9 mouse cellular contexts compared by ENCODE assay signal in the genomic region with DNA sequence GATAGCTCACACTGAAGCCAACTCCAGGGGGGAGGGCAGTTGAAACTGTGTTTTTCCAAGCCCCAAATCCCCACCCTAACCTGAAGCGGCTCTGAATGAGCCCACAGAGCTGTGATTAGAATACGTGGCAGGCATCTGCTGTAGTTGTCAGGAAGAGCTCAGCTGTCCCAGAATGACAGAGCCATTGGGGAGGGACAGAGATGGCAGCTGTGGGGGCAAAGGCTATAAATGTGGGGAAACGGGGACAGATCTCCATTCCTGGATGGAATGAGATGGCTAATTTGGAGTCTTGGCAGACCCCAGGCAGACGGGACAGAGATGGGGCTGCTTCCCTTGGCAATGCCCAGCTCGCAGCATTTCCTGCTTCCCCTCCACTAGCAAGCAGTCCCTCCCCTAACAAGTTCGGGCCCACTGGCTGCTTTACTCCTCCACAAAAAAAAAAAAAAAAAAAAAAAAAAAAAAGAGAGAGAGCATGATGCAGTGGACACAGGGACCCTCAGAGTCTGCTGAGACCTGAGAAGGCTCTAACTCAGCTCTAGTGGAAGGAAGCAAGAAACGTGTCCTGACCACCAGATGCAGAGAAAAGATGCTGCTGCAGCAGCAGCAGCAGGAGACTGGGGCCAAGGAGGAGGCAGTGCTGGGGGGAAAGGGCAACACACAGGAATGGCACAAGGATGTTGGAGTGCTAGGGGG. TPM values are rescaled to one million over a fixed set of nuclear protein-coding genes. Genes with fewer than 3 reads are reported as not detected.
DNase-seq lines count a peak whose midpoint lies in the region; ATAC-seq and TF ChIP-seq lines count a peak whose summit lies in the region.
"Had no signal": no experiment of that assay in that cellular context is flagged by ENCODE, and none has a peak within 500 bp of the region (broad histone marks: within the 10 kb centered on the region; RNA-seq: fewer than 3 reads in every experiment).

No protein-coding gene starts in this region.

- no peaks in the 10 kb centered on the region for H3K9me3 ChIP-seq in lung, embryonic 15.5 days
- no peaks in the 10 kb centered on the region for H3K9me3 ChIP-seq in intestine, embryonic 15.5 days
- H3K9me3 ChIP-seq in neural tube, embryonic 14.5 days (ENCODE audit: control insufficient read depth, low read length), result no peaks in the 10 kb centered on the region

- H3K27ac ChIP-seq in gastrocnemius, adult 2 months, result peak overlapping the region; percentile 76
- peak overlapping the region; percentile 88 for H3K27ac ChIP-seq in lung, embryonic 15.5 days
- peak overlapping the region; percentile 73; the same call in 1 of the 2 replicates for H3K27ac ChIP-seq in intestine, embryonic 15.5 days
- H3K27ac ChIP-seq in neural tube, embryonic 14.5 days (ENCODE audit: low read depth, low read length), result peak overlapping the region; percentile 83
- H3K27ac ChIP-seq: macrophage had no signal

- no peak overlapping the region for H3K9ac ChIP-seq in lung, embryonic 15.5 days
- H3K9ac ChIP-seq in intestine, embryonic 15.5 days, result 0 out of 2 replicates have a peak overlapping the region, but pooled peaks have one; percentile 63
- peak overlapping the region; percentile 72 for H3K9ac ChIP-seq in neural tube, embryonic 14.5 days (replicated peaks; ENCODE audit: low read depth, low read length)

- WGBS in lung, embryonic 15.5 days, result 21% methylated on average over 7 of the region's 7 CpGs
- 23% methylated on average over 7 of the region's 7 CpGs for WGBS in intestine, embryonic 15.5 days
- 17% methylated on average over 7 of the region's 7 CpGs for WGBS in neural tube, embryonic 14.5 days

- no peaks in the 10 kb centered on the region for H3K36me3 ChIP-seq in lung, embryonic 15.5 days
- no peaks in the 10 kb centered on the region for H3K36me3 ChIP-seq in intestine, embryonic 15.5 days
- no peaks in the 10 kb centered on the region for H3K36me3 ChIP-seq in neural tube, embryonic 14.5 days (ENCODE audit: control insufficient read depth, insufficient read depth, low read length)

- H3K4me1 ChIP-seq in lung, embryonic 15.5 days, result peaks cover 37% of the 10 kb centered on the region
- H3K4me1 ChIP-seq in intestine, embryonic 15.5 days (replicated peaks), result peaks cover 20% of the 10 kb centered on the region
- H3K4me1 ChIP-seq in neural tube, embryonic 14.5 days (ENCODE audit: control insufficient read depth, insufficient read depth, low read length), result peaks cover 13% of the 10 kb centered on the region; the same call in 1 of the 2 replicates

- no peak overlapping the region; the same call in 1 of the 2 replicates for H3K4me3 ChIP-seq in gastrocnemius, adult 2 months
- no peak overlapping the region; the same call in 1 of the 2 replicates for H3K4me3 ChIP-seq in lung, embryonic 15.5 days
- no peak overlapping the region for H3K4me3 ChIP-seq in intestine, embryonic 15.5 days (replicated peaks)
- H3K4me3 ChIP-seq in neural tube, embryonic 14.5 days (ENCODE audit: low read depth, low read length), result no peak overlapping the region; the same call in 1 of the 2 replicates

- ATAC-seq in lung, embryonic 15.5 days (ENCODE audit: borderline replicate concordance, extremely low read depth, low FRiP score, low TSS enrichment), result no peak
- ATAC-seq in intestine, embryonic 15.5 days, result no peak
- no peak for ATAC-seq in neural tube, embryonic 14.5 days (ENCODE audit: low read depth)

- TF ChIP-seq CTCF in gastrocnemius, adult 2 months (IDR thresholded peaks at IDR 0.05), result no peak

- H3K27me3 ChIP-seq in lung, embryonic 15.5 days, result no peaks in the 10 kb centered on the region
- H3K27me3 ChIP-seq in intestine, embryonic 15.5 days (replicated peaks), result no peaks in the 10 kb centered on the region
- H3K27me3 ChIP-seq in neural tube, embryonic 14.5 days (ENCODE audit: control insufficient read depth, insufficient read depth, low read length), result no peaks in the 10 kb centered on the region

- DNase-seq in gastrocnemius, adult 2 months, result no peak
- no peak for DNase-seq in gastrocnemius, adult 8-10 months (ENCODE audit: low spot score in 2 of 2)
- no peak for DNase-seq in lung, adult 18-20 months
- DNase-seq in right cerebral cortex, adult 2 months (ENCODE audit: low spot score in 2 of 2), result no peak
- no peak for DNase-seq in embryo, embryonic 11 days

- H3K4me2 ChIP-seq in lung, embryonic 15.5 days, result peak overlapping the region; percentile 83
- H3K4me2 ChIP-seq in intestine, embryonic 15.5 days (replicated peaks), result peak overlapping the region; percentile 95; the same call in 1 of the 2 replicates
- peak overlapping the region; percentile 77 for H3K4me2 ChIP-seq in neural tube, embryonic 14.5 days (ENCODE audit: low read depth, low read length)

- intact Hi-C loops in gastrocnemius, adult 2 months (cut with DNase I), result no loop called here

RNA-seq across cellular contexts. Expression of gene Nudt14, which starts 9.4 kb away (rescaled TPM):
- total RNA-seq in gastrocnemius, adult 2 months (2021), result 1 to 10 TPM; 5.4 to 7.9 TPM
- 1 to 10 TPM; 5.2 to 8.8 (median 7.5) TPM for total RNA-seq in gastrocnemius, adult 8-10 months (2022)
- polyA plus RNA-seq in lung, embryonic 15.5 days (2015; fragmentation: Nextera tagmentation; extraction: Ambion mirVana), result 103 and 120 TPM in 2 replicates
- polyA plus RNA-seq in intestine, embryonic 15.5 days (2015; fragmentation: Nextera tagmentation; extraction: Ambion mirVana), result 91.3 and 94.7 TPM in 2 replicates
- polyA plus RNA-seq in neural tube, embryonic 14.5 days (2014; fragmentation: Nextera tagmentation; extraction: Ambion mirVana), result 57.1 and 64.1 TPM in 2 replicates

RNA-seq across cellular contexts. Expression of gene Jag2, which starts 21.7 kb away (rescaled TPM):
- 10 to 100 TPM; 20.3 to 30.2 TPM for total RNA-seq in gastrocnemius, adult 2 months (2021)
- total RNA-seq in gastrocnemius, adult 8-10 months (2022), result 10 to 100 TPM; 22.3 to 31.0 (median 26.7) TPM
- polyA plus RNA-seq in lung, embryonic 15.5 days (2015; fragmentation: Nextera tagmentation; extraction: Ambion mirVana), result 6.2 and 7.2 TPM in 2 replicates
- 3.7 and 4.1 TPM in 2 replicates for polyA plus RNA-seq in intestine, embryonic 15.5 days (2015; fragmentation: Nextera tagmentation; extraction: Ambion mirVana)
- polyA plus RNA-seq in neural tube, embryonic 14.5 days (2014; fragmentation: Nextera tagmentation; extraction: Ambion mirVana), result 14.0 and 17.2 TPM in 2 replicates

RNA-seq across cellular contexts. Expression of gene Btbd6, which starts 25.0 kb away (rescaled TPM):
- 10 to 100 TPM; 13.3 to 20.6 TPM for total RNA-seq in gastrocnemius, adult 2 months (2021)
- 10 to 100 TPM; 18.6 to 23.6 (median 21.7) TPM for total RNA-seq in gastrocnemius, adult 8-10 months (2022)
- polyA plus RNA-seq in lung, embryonic 15.5 days (2015; fragmentation: Nextera tagmentation; extraction: Ambion mirVana), result 25.7 and 28.1 TPM in 2 replicates
- polyA plus RNA-seq in intestine, embryonic 15.5 days (2015; fragmentation: Nextera tagmentation; extraction: Ambion mirVana), result 19.5 and 22.4 TPM in 2 replicates
- polyA plus RNA-seq in neural tube, embryonic 14.5 days (2014; fragmentation: Nextera tagmentation; extraction: Ambion mirVana), result 48.1 and 55.5 TPM in 2 replicates

RNA-seq across cellular contexts. Expression of gene Brf1, which starts 49.2 kb away (rescaled TPM):
- 10 to 100 TPM; 20.8 to 21.5 TPM for total RNA-seq in gastrocnemius, adult 2 months (2021)
- total RNA-seq in gastrocnemius, adult 8-10 months (2022), result 10 to 100 TPM; 13.8 to 18.9 (median 18.4) TPM
- polyA plus RNA-seq in lung, embryonic 15.5 days (2015; fragmentation: Nextera tagmentation; extraction: Ambion mirVana), result 56.1 and 63.3 TPM in 2 replicates
- polyA plus RNA-seq in intestine, embryonic 15.5 days (2015; fragmentation: Nextera tagmentation; extraction: Ambion mirVana), result 45.8 and 49.8 TPM in 2 replicates
- polyA plus RNA-seq in neural tube, embryonic 14.5 days (2014; fragmentation: Nextera tagmentation; extraction: Ambion mirVana), result 52.1 and 53.8 TPM in 2 replicates
